Mouse (Mus musculus): ENCODE measurements around the gene Foxd1. TPM values are rescaled to one million over a fixed set of nuclear protein-coding genes. Genes with fewer than 3 reads are reported as not detected.

Gene Foxd1
- polyA plus RNA-seq, 1 experiment from 2014 or later = 3.4 TPM

DNA sequence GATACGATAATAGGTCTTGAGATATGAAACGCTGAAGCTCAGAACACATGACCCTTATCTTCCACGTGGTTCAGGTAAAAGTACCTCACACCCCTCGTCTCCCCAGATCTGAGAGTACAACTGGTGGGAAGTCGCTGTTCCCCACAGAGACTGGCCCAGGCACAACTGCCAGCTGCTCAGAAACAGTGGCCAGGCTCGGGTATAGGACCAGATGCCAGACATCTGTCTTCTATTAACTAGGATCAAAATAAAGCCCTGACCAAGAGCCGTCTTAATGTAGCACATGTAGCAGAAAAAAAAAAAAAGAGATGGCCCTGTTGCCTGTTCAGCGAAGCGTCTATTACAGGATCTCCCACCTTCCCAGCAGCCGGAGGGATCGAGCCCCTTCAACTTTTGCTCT lies 29.0 kb upstream of the Foxd1 start:
- no peak overlapping the region for H3K27ac ChIP-seq (replicated peaks)
- no peaks in the 10 kb centered on the region for H3K27me3 ChIP-seq (ENCODE audit: low read depth, poor library complexity, severe bottlenecking)
- no peaks in the 10 kb centered on the region for H3K4me1 ChIP-seq
- H3K36me3 ChIP-seq = 0 out of 2 replicates have a peak, but pooled peaks cover 7% of the 10 kb centered on the region
- no peak overlapping the region for H3K4me3 ChIP-seq
- no peak for DNase-seq (ENCODE audit: low spot score)
- H3K9me3 ChIP-seq (replicated peaks) = no peaks in the 10 kb centered on the region
- 86% methylated on average over 11 of the region's 11 CpGs for WGBS

- 0 out of 2 replicates have a peak, but pooled peaks cover 4% of the 10 kb centered on the region for H3K9me3 ChIP-seq (replicated peaks)
- DNase-seq (ENCODE audit: low spot score) = no peak
- WGBS = 60% methylated on average over 2 of the region's 2 CpGs
- H3K27ac ChIP-seq (replicated peaks) = no peak overlapping the region
- no peaks in the 10 kb centered on the region for H3K36me3 ChIP-seq
- H3K4me3 ChIP-seq = no peak overlapping the region
- H3K27me3 ChIP-seq (ENCODE audit: low read depth, poor library complexity, severe bottlenecking) = no peaks in the 10 kb centered on the region
- no peaks in the 10 kb centered on the region for H3K4me1 ChIP-seq
Observed at GRCm38 (mm10) chr13:98332106-98332505, 21.9 kb upstream of the Foxd1 start.

GRCm38 (mm10) chr13:98336205-98336604 lies 17.8 kb upstream of the Foxd1 start:
- H3K27ac ChIP-seq (replicated peaks) = no peak overlapping the region
- H3K4me1 ChIP-seq = no peaks in the 10 kb centered on the region
- no peaks in the 10 kb centered on the region for H3K27me3 ChIP-seq (ENCODE audit: low read depth, poor library complexity, severe bottlenecking)
- H3K4me3 ChIP-seq = no peak overlapping the region
- 0 out of 2 replicates have a peak, but pooled peaks cover 4% of the 10 kb centered on the region for H3K9me3 ChIP-seq (replicated peaks)
- H3K36me3 ChIP-seq = no peaks in the 10 kb centered on the region
- 90% methylated on average over 1 of the region's 1 CpGs for WGBS
- no peak for DNase-seq (ENCODE audit: low spot score)

DNA sequence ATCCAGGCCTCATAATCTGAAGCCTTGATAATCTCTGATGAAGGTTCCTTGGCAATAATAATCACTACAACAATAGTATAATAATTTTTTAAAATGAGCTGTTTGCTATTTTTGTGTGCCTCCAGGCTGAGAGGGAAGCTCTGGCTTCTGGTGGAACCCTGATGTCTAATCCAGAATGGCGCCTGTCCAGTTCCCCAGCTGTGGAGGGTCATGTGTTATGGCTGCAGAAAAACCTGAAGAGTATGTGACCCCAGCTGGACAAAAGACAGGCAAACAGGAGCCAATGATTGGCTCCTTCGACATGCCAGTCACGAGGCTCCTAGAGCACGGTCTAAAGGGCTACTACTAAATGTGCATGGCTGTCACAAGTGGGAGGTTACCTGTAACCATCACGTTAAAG lies 13.5 kb upstream of the Foxd1 start:
- H3K4me3 ChIP-seq = no peak overlapping the region
- WGBS = 80% methylated on average over 5 of the region's 5 CpGs
- 0 out of 2 replicates have a peak, but pooled peaks cover 4% of the 10 kb centered on the region for H3K27me3 ChIP-seq (ENCODE audit: low read depth, poor library complexity, severe bottlenecking)
- no peak overlapping the region for H3K27ac ChIP-seq (replicated peaks)
- H3K4me1 ChIP-seq = no peaks in the 10 kb centered on the region
- no peaks in the 10 kb centered on the region for H3K9me3 ChIP-seq (replicated peaks)
- no peak for DNase-seq (ENCODE audit: low spot score)
- no peaks in the 10 kb centered on the region for H3K36me3 ChIP-seq

- DNase-seq (ENCODE audit: low spot score) = no peak
- Histone ChIP-seq H3K9me3 (replicated peaks) (no peaks in the 10 kb centered on the region), H3K27ac (replicated peaks) (no peak overlapping the region), H3K36me3 (no peaks in the 10 kb centered on the region), H3K4me1 (peaks cover 15% of the 10 kb centered on the region), H3K4me3 (no peak overlapping the region), H3K27me3 (ENCODE audit: low read depth, poor library complexity, severe bottlenecking) (peaks cover 68% of the 10 kb centered on the region)
- 77% methylated on average over 4 of the region's 4 CpGs for WGBS
Observed at GRCm38 (mm10) chr13:98349491-98349890, 4.6 kb upstream of the Foxd1 start.

DNA sequence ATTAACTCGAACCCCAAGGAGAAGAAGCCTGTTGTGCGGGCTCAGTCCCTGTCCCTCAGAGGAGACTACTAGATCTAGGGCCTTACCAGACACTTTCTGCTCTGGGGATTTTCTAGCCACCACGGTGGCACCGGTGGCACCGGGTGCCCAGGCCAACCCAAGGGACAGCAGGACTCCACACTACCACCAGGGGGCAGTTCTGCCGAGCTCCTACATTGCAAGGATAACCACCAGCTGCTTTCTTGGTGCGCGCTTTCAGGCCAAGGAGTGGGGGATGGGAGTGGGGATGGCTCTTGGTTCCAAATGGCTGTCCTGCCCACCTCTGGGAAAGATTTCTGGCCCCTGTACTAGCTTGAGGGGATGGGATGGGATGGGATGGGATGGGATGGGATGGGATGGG lies 2.5 kb upstream of the Foxd1 start:
- peak; percentile 62 for DNase-seq (ENCODE audit: low spot score)
- WGBS = 4% methylated on average over 8 of the region's 8 CpGs
- peaks cover 88% of the 10 kb centered on the region for H3K27me3 ChIP-seq (ENCODE audit: low read depth, poor library complexity, severe bottlenecking)
- H3K36me3 ChIP-seq = no peaks in the 10 kb centered on the region
- no peaks in the 10 kb centered on the region for H3K9me3 ChIP-seq (replicated peaks)
- peaks cover 31% of the 10 kb centered on the region for H3K4me1 ChIP-seq
- H3K27ac ChIP-seq (replicated peaks) = no peak overlapping the region
- no peak overlapping the region for H3K4me3 ChIP-seq

GRCm38 (mm10) chr13:98352381-98352975 lies 1.6 kb upstream of the Foxd1 start:
- no peaks in the 10 kb centered on the region for H3K9me3 ChIP-seq (replicated peaks)
- H3K4me1 ChIP-seq = peaks cover 31% of the 10 kb centered on the region
- no peaks in the 10 kb centered on the region for H3K36me3 ChIP-seq
- DNase-seq (ENCODE audit: low spot score) = no peak
- no peak overlapping the region for H3K27ac ChIP-seq (replicated peaks)
- 10% methylated on average over 14 of the region's 14 CpGs for WGBS
- H3K4me3 ChIP-seq = no peak overlapping the region
- peaks cover 92% of the 10 kb centered on the region for H3K27me3 ChIP-seq (ENCODE audit: low read depth, poor library complexity, severe bottlenecking)

- Histone ChIP-seq H3K4me3 (peak overlapping the region; percentile 66), H3K9me3 (replicated peaks) (no peaks in the 10 kb centered on the region), H3K27ac (replicated peaks) (peak overlapping the region; percentile 86; the same call in 1 of the 2 replicates), H3K36me3 (no peaks in the 10 kb centered on the region), H3K4me1 (peaks cover 40% of the 10 kb centered on the region), H3K27me3 (ENCODE audit: low read depth, poor library complexity, severe bottlenecking) (peaks cover 100% of the 10 kb centered on the region)
- WGBS = 1% methylated on average over 13 of the region's 13 CpGs
- no peak for DNase-seq (ENCODE audit: low spot score)
Observed at GRCm38 (mm10) chr13:98353709-98354089, 343 bp upstream of the Foxd1 start.

DNA sequence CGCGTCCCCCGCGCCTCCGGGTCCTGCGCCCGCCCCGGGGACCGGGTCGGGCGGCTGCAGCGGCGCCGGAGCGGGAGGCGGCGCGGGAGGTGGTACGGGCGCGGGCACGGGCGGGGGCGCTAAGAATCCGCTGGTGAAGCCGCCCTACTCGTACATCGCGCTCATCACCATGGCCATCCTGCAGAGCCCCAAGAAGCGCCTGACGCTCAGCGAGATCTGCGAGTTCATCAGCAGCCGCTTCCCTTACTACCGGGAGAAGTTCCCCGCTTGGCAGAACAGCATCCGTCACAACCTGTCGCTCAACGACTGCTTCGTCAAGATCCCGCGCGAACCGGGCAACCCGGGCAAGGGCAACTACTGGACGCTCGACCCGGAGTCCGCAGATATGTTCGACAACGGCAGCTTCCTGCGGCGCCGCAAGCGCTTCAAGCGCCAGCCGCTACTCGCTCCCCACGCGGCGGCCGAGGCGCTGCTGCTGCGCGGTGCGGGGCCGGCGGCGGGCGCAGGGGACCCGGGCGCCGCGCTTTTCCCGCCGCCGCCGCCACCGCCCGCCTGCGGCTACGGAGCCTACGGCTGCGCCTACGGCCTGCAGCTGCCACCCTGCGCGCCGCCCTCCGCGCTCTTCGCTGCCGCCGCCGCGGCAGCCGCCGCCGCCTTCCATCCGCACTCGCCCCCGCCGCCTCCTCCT lies 973 bp downstream of the Foxd1 start:
- peak; percentile 73 for DNase-seq (ENCODE audit: low spot score)
- peaks cover 100% of the 10 kb centered on the region for H3K27me3 ChIP-seq (ENCODE audit: low read depth, poor library complexity, severe bottlenecking)
- WGBS = under 1% methylated on average over 102 of the region's 102 CpGs
- H3K4me3 ChIP-seq = peak overlapping the region; percentile 66
- no peaks in the 10 kb centered on the region for H3K36me3 ChIP-seq
- peak overlapping the region; percentile 86 for H3K27ac ChIP-seq (replicated peaks)
- H3K4me1 ChIP-seq = peaks cover 49% of the 10 kb centered on the region
- H3K9me3 ChIP-seq (replicated peaks) = no peaks in the 10 kb centered on the region

DNA sequence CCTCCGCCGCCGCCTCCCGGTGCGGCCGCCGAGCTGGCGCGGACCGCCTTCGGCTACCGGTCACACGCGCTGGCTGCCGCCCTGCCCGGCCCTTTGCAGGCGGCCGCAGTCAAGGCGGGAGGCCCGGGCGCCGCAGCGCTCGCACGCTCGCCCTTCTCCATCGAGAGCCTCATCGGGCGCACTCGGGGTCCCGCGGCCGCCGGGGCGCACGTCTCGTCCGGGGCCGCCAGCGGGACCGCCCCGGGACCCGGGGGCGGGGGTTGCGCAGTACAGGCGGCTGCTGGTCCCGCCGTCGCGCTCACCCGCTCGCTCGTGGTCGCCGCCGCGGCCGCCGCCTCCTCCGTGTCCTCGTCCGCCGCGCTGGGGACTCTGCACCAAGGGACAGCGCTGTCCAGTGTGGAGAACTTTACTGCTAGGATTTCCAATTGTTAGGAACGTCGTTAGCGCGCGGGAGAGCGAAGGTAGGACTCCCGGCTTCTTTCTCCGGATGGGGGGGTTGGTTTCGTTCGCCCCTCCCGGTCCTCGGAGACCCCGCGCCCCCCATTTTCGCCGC lies 1.6 kb downstream of the Foxd1 start:
- H3K9me3 ChIP-seq (replicated peaks) = no peaks in the 10 kb centered on the region
- WGBS = under 1% methylated on average over 81 of the region's 81 CpGs
- DNase-seq (ENCODE audit: low spot score) = peak; percentile 73
- peaks cover 100% of the 10 kb centered on the region for H3K27me3 ChIP-seq (ENCODE audit: low read depth, poor library complexity, severe bottlenecking)
- H3K4me3 ChIP-seq = peak overlapping the region; percentile 66
- H3K27ac ChIP-seq (replicated peaks) = peak overlapping the region; percentile 86
- no peaks in the 10 kb centered on the region for H3K36me3 ChIP-seq
- H3K4me1 ChIP-seq = peaks cover 51% of the 10 kb centered on the region

GRCm38 (mm10) chr13:98356176-98356972 lies 2.3 kb downstream of the Foxd1 start:
- WGBS = 2% methylated on average over 9 of the region's 9 CpGs
- H3K4me3 ChIP-seq = peak overlapping the region; percentile 66
- peaks cover 100% of the 10 kb centered on the region for H3K27me3 ChIP-seq (ENCODE audit: low read depth, poor library complexity, severe bottlenecking)
- DNase-seq (ENCODE audit: low spot score) = no peak
- H3K27ac ChIP-seq (replicated peaks) = peak overlapping the region; percentile 86
- no peaks in the 10 kb centered on the region for H3K9me3 ChIP-seq (replicated peaks)
- no peaks in the 10 kb centered on the region for H3K36me3 ChIP-seq
- peaks cover 51% of the 10 kb centered on the region for H3K4me1 ChIP-seq

GRCm38 (mm10) chr13:98356973-98357425 lies 3.0 kb downstream of the Foxd1 start:
- peaks cover 49% of the 10 kb centered on the region for H3K4me1 ChIP-seq
- peak overlapping the region; percentile 66 for H3K4me3 ChIP-seq
- peaks cover 100% of the 10 kb centered on the region for H3K27me3 ChIP-seq (ENCODE audit: low read depth, poor library complexity, severe bottlenecking)
- H3K27ac ChIP-seq (replicated peaks) = no peak overlapping the region
- no peak for DNase-seq (ENCODE audit: low spot score)
- WGBS = 5% methylated on average over 6 of the region's 6 CpGs
- H3K36me3 ChIP-seq = no peaks in the 10 kb centered on the region
- H3K9me3 ChIP-seq (replicated peaks) = no peaks in the 10 kb centered on the region

Measured in midbrain, embryonic 10.5 days (tissue).